Mouse (Mus musculus) kidney, adult 2 months (tissue): Measurements from ENCODE around the gene Olfr800. TPM values are rescaled to one million over a fixed set of nuclear protein-coding genes. Genes with fewer than 3 reads are reported as not detected.

Source experiments
- DNase-seq: peaks from one replicate; pipeline ENCODE4 v3.0.0; 2021
- H3K27ac ChIP-seq: fragments of 200-500 bp; 2 replicates; pipeline ENCODE4 v1.5.1; 2012; ENCODE audit warnings: low read depth, low read length, control low read depth, inconsistent platforms; ENCODE audit not compliant: insufficient read depth
- H3K27me3 ChIP-seq: fragments of 200-500 bp; replicated peaks from 2 replicates; pipeline ENCODE4 v1.6.1; 2012; ENCODE audit warnings: mild to moderate bottlenecking, moderate library complexity, low read length, inconsistent platforms; ENCODE audit not compliant: control insufficient read depth, insufficient read depth
- H3K36me3 ChIP-seq: fragments of 200-500 bp; 2 replicates; pipeline ENCODE4 v1.6.1; 2012; ENCODE audit warnings: mild to moderate bottlenecking, moderate library complexity, low read length, inconsistent platforms; ENCODE audit not compliant: control insufficient read depth, insufficient read depth
- H3K4me1 ChIP-seq: fragments of 200-500 bp; 2 replicates; pipeline ENCODE4 v1.6.1; 2011; ENCODE audit warnings: low read length; ENCODE audit not compliant: control insufficient read depth, insufficient read depth
- H3K4me3 ChIP-seq: fragments of 200-500 bp; 2 replicates; pipeline ENCODE4 v1.5.1; 2011; ENCODE audit warnings: mild to moderate bottlenecking, low read depth, low read length, control low read depth; ENCODE audit not compliant: insufficient read depth
- CTCF ChIP-seq: fragments of 200-500 bp; conservative IDR thresholded peaks from 2 replicates; pipeline ENCODE4 v1.5.1; 2011; ENCODE audit warnings: low read depth, mild to moderate bottlenecking, control low read depth, low read length, moderate library complexity, mixed read lengths; ENCODE audit not compliant: insufficient read depth, insufficient read length
- POLR2A ChIP-seq: fragments of 200-500 bp; IDR thresholded peaks from one replicate; pipeline ENCODE4 v1.6.1; 2011; ENCODE audit warnings: low read depth, low read length, control low read depth
- WGBS: fragments of 180-500 bp; shearing (Covaris S2); methylation state at CpG from one replicate; pipeline ENCODE4 v1.1.7; 2018; 5-methylcytosine and 5-hydroxymethylcytosine counted together
- polyA plus RNA-seq: library from polyadenylated mRNA; depleted of rRNA; stranded (reverse); fragments of >200 nt; gene quantifications from 2 replicates; pipeline ENCODE4 v1.2.3, GENCODE M21; 2012; rRNA removed

The Olfr800 gene
- polyA plus RNA-seq, result not detected in 2 replicates

GRCm38 (mm10) chr10:129657394-129657793 lies at the start of gene Olfr800:
TSS of gene Olfr800 (plus strand) at chr10:129657694.
- no peak for TF ChIP-seq CTCF
- TF ChIP-seq POLR2A, result no peak
- DNase-seq, result no peak
- no peak within 1 kb of the TSS for H3K27ac ChIP-seq
- no peak within 1 kb of the TSS for H3K4me3 ChIP-seq
- H3K27me3 ChIP-seq, result no peaks in the 10 kb centered on the region
- no peaks in the 10 kb centered on the region for H3K4me1 ChIP-seq
- H3K36me3 ChIP-seq, result no peaks in the 10 kb centered on the region

DNA sequence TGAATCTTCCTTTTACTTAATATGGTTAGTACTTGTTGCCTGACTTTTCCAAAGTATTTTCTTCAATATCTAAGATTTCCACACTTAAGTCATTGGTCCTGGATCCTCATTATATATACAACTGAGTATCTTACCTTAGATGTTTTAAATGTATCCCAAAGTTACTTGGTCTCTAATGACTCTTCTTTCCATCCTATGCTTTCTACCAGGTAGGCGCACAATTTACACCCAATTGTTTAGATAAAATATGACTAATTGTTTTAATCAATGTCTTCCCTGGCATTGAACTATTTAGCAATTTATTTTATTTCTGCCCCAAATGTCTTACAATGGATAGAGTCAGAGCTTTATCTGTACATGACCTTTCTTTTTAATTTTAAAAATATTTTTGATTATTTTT lies 45.0 kb upstream of the Olfr800 start, which contains the start of gene Olfr796:
TSS of gene Olfr796 (minus strand) at position 101 of the 400 bp plus-strand sequence.
- H3K27me3 ChIP-seq, result no peaks in the 10 kb centered on the region
- H3K4me3 ChIP-seq, result no peak within 1 kb of the TSS
- H3K27ac ChIP-seq, result no peak within 1 kb of the TSS
- WGBS, result 96% methylated on average over 1 of the region's 1 CpGs
- H3K4me1 ChIP-seq, result no peaks in the 10 kb centered on the region
- DNase-seq, result no peak
- H3K36me3 ChIP-seq, result no peaks in the 10 kb centered on the region
- TF ChIP-seq CTCF, result no peak
- TF ChIP-seq POLR2A, result no peak

DNA sequence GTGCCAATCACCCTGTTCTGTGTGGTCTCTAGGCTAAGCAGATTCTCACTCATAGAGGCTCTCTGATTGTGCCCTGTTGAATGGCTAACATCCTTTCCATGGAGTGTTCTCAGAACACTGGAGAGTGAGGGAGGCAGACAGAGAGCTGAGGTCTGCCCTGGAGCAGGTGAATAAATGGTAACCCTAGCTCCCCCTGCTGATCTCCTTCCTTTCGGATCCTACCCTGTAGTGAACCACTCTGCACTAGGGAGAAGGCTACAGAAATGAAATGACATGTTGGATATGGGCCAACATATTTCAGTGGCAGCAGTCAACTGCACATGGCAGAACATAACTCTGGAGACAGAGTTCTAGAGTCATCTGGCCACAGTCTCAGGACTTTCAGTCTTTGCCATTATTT lies 35.8 kb upstream of the Olfr800 start:
- TF ChIP-seq POLR2A, result no peak
- TF ChIP-seq CTCF, result no peak
- Histone ChIP-seq H3K4me3 (no peak overlapping the region), H3K36me3 (no peaks in the 10 kb centered on the region), H3K4me1 (no peaks in the 10 kb centered on the region), H3K27ac (no peak overlapping the region), H3K27me3 (no peaks in the 10 kb centered on the region)
- no peak for DNase-seq
- 7% methylated on average over 1 of the region's 1 CpGs for WGBS

DNA sequence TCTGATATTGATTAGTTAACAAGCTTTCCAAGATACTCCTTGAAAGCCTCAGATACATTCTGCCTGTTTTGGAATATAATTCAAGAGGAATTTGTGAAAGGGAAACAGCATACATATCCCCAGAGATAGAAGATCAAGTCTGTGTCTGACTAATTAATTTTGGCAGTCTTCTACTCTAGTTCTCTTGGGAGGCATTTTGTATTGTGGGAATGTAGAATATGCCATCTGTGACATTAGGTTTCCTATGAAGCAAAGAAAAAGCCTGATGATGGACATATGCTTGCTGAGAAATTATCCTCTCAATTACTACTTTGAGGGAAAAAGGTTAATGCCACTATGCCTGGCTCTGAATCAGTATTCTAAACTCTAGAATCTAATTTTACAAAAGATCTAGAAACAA lies 34.2 kb upstream of the Olfr800 start:
- no peaks in the 10 kb centered on the region for H3K36me3 ChIP-seq
- TF ChIP-seq CTCF (no peak), POLR2A (no peak)
- no peaks in the 10 kb centered on the region for H3K27me3 ChIP-seq
- H3K4me3 ChIP-seq, result no peak overlapping the region
- no peak overlapping the region for H3K27ac ChIP-seq
- no peaks in the 10 kb centered on the region for H3K4me1 ChIP-seq
- no peak for DNase-seq

DNA sequence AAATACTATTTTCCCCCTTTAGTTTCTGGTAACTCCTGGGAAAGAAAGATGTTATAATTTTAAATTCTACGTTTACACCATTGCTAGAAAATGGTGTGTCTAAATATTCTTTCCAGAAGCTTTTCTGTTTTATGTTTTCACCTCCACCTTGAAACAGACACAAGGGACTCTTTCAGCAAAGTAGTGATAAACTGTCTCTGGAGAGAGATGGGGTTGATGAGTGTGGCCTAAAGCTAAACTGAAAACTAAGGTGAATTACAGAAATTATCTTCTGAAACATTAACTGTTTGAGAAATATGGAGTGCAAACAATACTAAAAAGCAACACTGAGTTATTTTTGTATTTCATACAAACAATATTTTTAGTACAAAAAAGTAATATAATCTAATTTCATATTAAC lies 29.7 kb upstream of the Olfr800 start, which contains the start of gene Olfr798:
TSS of gene Olfr798 (minus strand) at position 101 of the 400 bp plus-strand sequence.
- H3K27ac ChIP-seq, result no peak within 1 kb of the TSS
- DNase-seq, result no peak

GRCm38 (mm10) chr10:129637184-129637583 lies 20.3 kb upstream of the Olfr800 start, which contains the start of gene Olfr799:
TSS of gene Olfr799 (plus strand) at chr10:129637484.
- DNase-seq, result no peak
- no peak within 1 kb of the TSS for H3K27ac ChIP-seq
- no peaks in the 10 kb centered on the region for H3K36me3 ChIP-seq
- no peak for TF ChIP-seq POLR2A
- TF ChIP-seq CTCF, result no peak
- no peak within 1 kb of the TSS for H3K4me3 ChIP-seq
- H3K4me1 ChIP-seq, result no peaks in the 10 kb centered on the region
- H3K27me3 ChIP-seq, result no peaks in the 10 kb centered on the region
- 13% methylated on average over 1 of the region's 1 CpGs for WGBS

More for the DNA sequence above, 29.7 kb upstream of the Olfr800 start, which contains the start of gene Olfr798:
- Histone ChIP-seq H3K4me3 (no peak within 1 kb of the TSS), H3K36me3 (no peaks in the 10 kb centered on the region), H3K27me3 (no peaks in the 10 kb centered on the region), H3K4me1 (no peaks in the 10 kb centered on the region)
- TF ChIP-seq POLR2A (no peak), CTCF (no peak)
- 70% methylated on average over 1 of the region's 1 CpGs for WGBS

GRCm38 (mm10) chr10:129651763-129652162 lies 5.7 kb upstream of the Olfr800 start:
- no peak for DNase-seq
- H3K4me3 ChIP-seq, result no peak overlapping the region
- H3K4me1 ChIP-seq, result no peaks in the 10 kb centered on the region
- no peaks in the 10 kb centered on the region for H3K36me3 ChIP-seq
- TF ChIP-seq CTCF (no peak), POLR2A (no peak)
- no peaks in the 10 kb centered on the region for H3K27me3 ChIP-seq
- no peak overlapping the region for H3K27ac ChIP-seq
- 96% methylated on average over 1 of the region's 1 CpGs for WGBS

DNA sequence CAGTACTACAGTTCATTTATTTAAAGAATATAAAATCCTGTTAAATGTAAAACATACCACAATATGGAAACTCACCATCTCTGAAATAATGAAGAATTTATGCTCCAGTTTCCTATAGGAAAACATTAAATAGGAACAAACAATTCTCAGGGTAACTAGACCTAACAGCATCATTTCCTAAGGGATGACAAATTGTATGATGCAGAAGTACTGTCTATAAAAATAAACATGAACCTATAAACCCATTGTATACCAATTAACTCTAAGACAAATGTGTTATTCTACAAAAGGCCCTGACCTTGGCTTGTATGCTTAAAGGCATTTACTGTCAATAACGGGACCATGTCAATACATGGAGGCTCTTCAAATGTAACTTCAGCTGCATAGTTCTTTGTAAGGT lies 16.3 kb downstream of the Olfr800 start, which contains the start of gene Olfr801:
TSS of gene Olfr801 (minus strand) at position 101 of the 400 bp plus-strand sequence.
- TF ChIP-seq CTCF (no peak), POLR2A (no peak)
- Histone ChIP-seq H3K27me3 (no peaks in the 10 kb centered on the region), H3K4me1 (no peaks in the 10 kb centered on the region), H3K36me3 (no peaks in the 10 kb centered on the region), H3K27ac (no peak within 1 kb of the TSS), H3K4me3 (no peak within 1 kb of the TSS)
- WGBS, result 75% methylated on average over 1 of the region's 1 CpGs
- DNase-seq, result no peak
